8 mouse cellular contexts compared by ENCODE assay signal in the genomic region with DNA sequence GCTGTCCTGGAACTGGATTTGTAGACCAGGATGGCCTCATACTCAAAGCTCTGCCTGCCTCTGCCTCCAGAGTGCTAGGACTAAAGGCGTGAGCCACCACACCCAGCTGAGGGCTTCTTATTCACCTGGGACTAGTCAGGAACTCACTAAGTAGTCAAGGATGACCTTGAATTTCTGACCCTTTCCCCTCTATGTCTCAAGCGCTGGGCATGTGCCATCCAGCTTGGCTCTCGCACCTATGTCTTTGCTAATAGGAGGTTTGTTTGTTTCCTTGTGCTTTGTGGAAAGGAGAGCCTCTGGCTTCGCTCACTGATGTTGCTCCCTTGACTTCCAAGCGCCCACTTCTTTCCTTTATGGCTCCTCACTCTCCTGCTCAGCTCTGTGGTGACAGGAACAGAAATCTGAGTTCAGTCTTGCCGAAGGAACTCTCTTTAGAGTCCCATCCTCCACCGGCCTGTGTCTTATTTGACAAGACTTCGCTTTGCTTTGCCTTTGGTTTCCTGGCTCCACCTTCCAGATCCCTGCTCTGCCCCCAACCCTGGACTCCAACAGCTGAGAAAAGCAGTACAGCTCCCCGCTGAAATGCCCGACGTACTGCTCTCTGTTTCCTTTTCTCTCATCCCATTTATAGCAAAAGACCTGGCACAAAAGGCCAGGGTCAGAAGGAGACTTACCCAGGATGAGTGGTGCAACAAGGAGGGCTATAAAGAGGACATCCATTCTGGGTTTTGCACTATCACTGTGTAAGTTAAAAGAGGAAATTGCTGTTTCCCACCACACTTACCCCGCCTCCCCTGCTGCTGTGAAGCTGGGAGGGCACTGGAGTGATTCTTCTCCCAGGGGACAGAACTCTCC. TPM values are rescaled to one million over a fixed set of nuclear protein-coding genes. Genes with fewer than 3 reads are reported as not detected.
DNase-seq lines count a peak whose midpoint lies in the region; ATAC-seq and TF ChIP-seq lines count a peak whose summit lies in the region.

A gene (minus strand): TSS at position 795 of the 855 bp plus-strand sequence.

- TF ChIP-seq CTCF in liver, embryonic 14.5 days (IDR thresholded peaks at IDR 0.05; ENCODE audit: low read depth): no peak

- DNase-seq in thymus, postnatal 25 days: peak; percentile 26
- DNase-seq in thymus, postnatal 10 days (ENCODE audit: low spot score in 2 of 2): no peak
- no peak for DNase-seq in liver, embryonic 14.5 days (ENCODE audit: low read depth in 3 of 3, low spot score in 3 of 3)
- DNase-seq in neural tube, embryonic 10.5 days (ENCODE audit: extremely low spot score, low spot score): peak; percentile 42
- DNase-seq in yolk sac, embryonic 10.5 days (ENCODE audit: low spot score): no peak

- H3K4me2 ChIP-seq in embryonic facial prominence, embryonic 15.5 days (replicated peaks): peak within 1 kb of the TSS; percentile 41
- H3K4me2 ChIP-seq in liver, embryonic 14.5 days (ENCODE audit: low read depth): peak within 1 kb of the TSS; percentile 42

- peak within 1 kb of the TSS; percentile 27 for H3K4me3 ChIP-seq in embryonic facial prominence, embryonic 15.5 days (replicated peaks)
- peak within 1 kb of the TSS; percentile 6 to 32; a peak in 2 of 4 replicates for H3K4me3 ChIP-seq in liver, embryonic 14.5 days (ENCODE audit: insufficient read depth in 1 of 2, low read depth in 2 of 2, low read length in 2 of 2)

- 32% methylated on average over 12 of the region's 12 CpGs for WGBS in embryonic facial prominence, embryonic 15.5 days
- WGBS in liver, embryonic 14.5 days (ENCODE audit: insufficient replicate concordance): 20% methylated on average over 12 of the region's 12 CpGs

- ATAC-seq in embryonic facial prominence, embryonic 15.5 days (ENCODE audit: insufficient number of reproducible peaks, low FRiP score, low TSS enrichment, low read depth): no peak
- ATAC-seq in hematopoietic stem cell, adult 5-6 weeks (replicated peaks in 1 of 2; ENCODE audit: insufficient read depth in 1 of 2, low FRiP score in 2 of 2, low TSS enrichment in 1 of 2, low read depth in 1 of 2, poor library complexity in 2 of 2, severe bottlenecking in 2 of 2): peak; percentile 52 to 59
- no peak for ATAC-seq in liver, embryonic 14.5 days (ENCODE audit: insufficient read depth)
- no peak for ATAC-seq in inflammation-experienced regulatory T-cells, adult 6 months

- no peaks in the 10 kb centered on the region for H3K27me3 ChIP-seq in embryonic facial prominence, embryonic 15.5 days
- H3K27me3 ChIP-seq in liver, embryonic 14.5 days (ENCODE audit: control insufficient read depth, insufficient read depth, low read length): no peaks in the 10 kb centered on the region; the same call in 1 of the 2 replicates

- no peak within 1 kb of the TSS; the same call in 1 of the 2 replicates for H3K9ac ChIP-seq in embryonic facial prominence, embryonic 15.5 days
- H3K9ac ChIP-seq in liver, embryonic 14.5 days (replicated peaks): peak within 1 kb of the TSS; percentile 1

- 0 out of 2 replicates have a peak, but pooled peaks cover 6% of the 10 kb centered on the region for H3K36me3 ChIP-seq in embryonic facial prominence, embryonic 15.5 days
- no peaks in the 10 kb centered on the region for H3K36me3 ChIP-seq in liver, embryonic 14.5 days (replicated peaks; ENCODE audit: control insufficient read depth, insufficient read depth, low read depth)

- no peak for TF ChIP-seq EP300 in liver, embryonic 14.5 days (IDR thresholded peaks at IDR 0.05; ENCODE audit: low read depth)

- H3K9me3 ChIP-seq in embryonic facial prominence, embryonic 15.5 days (replicated peaks): no peaks in the 10 kb centered on the region
- H3K9me3 ChIP-seq in liver, embryonic 14.5 days (ENCODE audit: control insufficient read depth, low read length): no peaks in the 10 kb centered on the region

- H3K27ac ChIP-seq in embryonic facial prominence, embryonic 15.5 days (replicated peaks): peak within 1 kb of the TSS; percentile 85
- H3K27ac ChIP-seq in liver, embryonic 14.5 days: no peak within 1 kb of the TSS; the same call in none of the 2 replicates

- peaks cover 39% of the 10 kb centered on the region for H3K4me1 ChIP-seq in embryonic facial prominence, embryonic 15.5 days
- peaks cover 15 to 29% of the 10 kb centered on the region in 2 experiments for H3K4me1 ChIP-seq in liver, embryonic 14.5 days (replicated peaks; ENCODE audit: control insufficient read depth in 2 of 2, insufficient read depth in 2 of 2, low read length in 1 of 2)

RNA-seq across cellular contexts. Expression of the gene that starts here (rescaled TPM):
- 22.1 and 24.1 TPM in 2 replicates for polyA plus RNA-seq in embryonic facial prominence, embryonic 15.5 days (2015; fragmentation: Nextera tagmentation; extraction: Ambion mirVana)
- total RNA-seq in hematopoietic stem cell, adult 5-6 weeks (2017): 103 and 119 TPM in 2 replicates
- polyA plus RNA-seq in liver, embryonic 14.5 days (2012; rRNA removed): 3.2 and 5.1 TPM in 2 replicates
- 3.8 and 5.1 TPM in 2 replicates for polyA plus RNA-seq in liver, embryonic 14.5 days (2014; fragmentation: Nextera tagmentation; extraction: Ambion mirVana)
- 1 to 10 TPM in 1 of 3 experiments, under 1 TPM in 1, not detected in 1; 0.83 to 1.5 TPM for polyA plus RNA-seq in inflammation-experienced regulatory T-cells, adult 6 months (2017; shearing (Covaris generic))

Comparison
In these comparisons a context has a peak if more than half of its experiments do, and no peak if none do; other contexts are left out.
1. DNase-seq: peak in thymus, postnatal 25 days (single experiment) and neural tube, embryonic 10.5 days (single experiment); none in thymus, postnatal 10 days (0 of 2), liver, embryonic 14.5 days (0 of 3) and yolk sac, embryonic 10.5 days (single experiment).
2. ATAC-seq: peak in hematopoietic stem cell, adult 5-6 weeks (2 of 2); none in embryonic facial prominence, embryonic 15.5 days (single experiment), liver, embryonic 14.5 days (single experiment) and inflammation-experienced regulatory T-cells, adult 6 months (single experiment).